Mouse (Mus musculus) NIH3T3 (cell line): ENCODE results near the gene Dagla.

Experiments
- DNase-seq: peaks from one replicate; pipeline ENCODE4 v3.0.0-alpha.2; 2012; ENCODE audit warnings: low read depth

Gene Dagla

GRCm38 (mm10) chr19:10304810-10305544, at the start of gene Dagla:
TSS of gene Dagla (minus strand) at chr19:10304877.
- DNase-seq = peak; percentile 91

- no peak for DNase-seq
Measured at GRCm38 (mm10) chr19:10352218-10352617, 47.5 kb upstream of the Dagla start.

GRCm38 (mm10) chr19:10347628-10348273, 43.1 kb upstream of the Dagla start:
- no peak for DNase-seq

- DNase-seq = no peak
Measured at GRCm38 (mm10) chr19:10345696-10346095, 41.0 kb upstream of the Dagla start.

GRCm38 (mm10) chr19:10343866-10344265, 39.2 kb upstream of the Dagla start:
- DNase-seq = no peak

GRCm38 (mm10) chr19:10341817-10342439, 37.3 kb upstream of the Dagla start:
- peak; percentile 69 for DNase-seq

- DNase-seq = peak; percentile 62
Measured at GRCm38 (mm10) chr19:10341152-10341551, 36.5 kb upstream of the Dagla start.

GRCm38 (mm10) chr19:10340661-10341060, 36.0 kb upstream of the Dagla start:
- DNase-seq = peak; percentile 71

GRCm38 (mm10) chr19:10339271-10339670, 34.6 kb upstream of the Dagla start:
- DNase-seq = no peak

GRCm38 (mm10) chr19:10338724-10339123, 34.0 kb upstream of the Dagla start:
- DNase-seq = no peak

- no peak for DNase-seq
Measured at GRCm38 (mm10) chr19:10334467-10334866, 29.8 kb upstream of the Dagla start.

- peak; percentile 81 for DNase-seq
Measured at GRCm38 (mm10) chr19:10333545-10334252, 29.0 kb upstream of the Dagla start.

- peak; percentile 46 for DNase-seq
Measured at GRCm38 (mm10) chr19:10331706-10332105, 27.0 kb upstream of the Dagla start.

GRCm38 (mm10) chr19:10329033-10329432, 24.4 kb upstream of the Dagla start:
- no peak for DNase-seq

GRCm38 (mm10) chr19:10326609-10327008, 21.9 kb upstream of the Dagla start:
- DNase-seq = no peak

GRCm38 (mm10) chr19:10323860-10324259, 19.2 kb upstream of the Dagla start:
- no peak for DNase-seq

GRCm38 (mm10) chr19:10323362-10323837, 18.7 kb upstream of the Dagla start:
- DNase-seq = no peak

GRCm38 (mm10) chr19:10317795-10318194, 13.1 kb upstream of the Dagla start:
- DNase-seq = no peak

- DNase-seq = no peak
Measured at GRCm38 (mm10) chr19:10317358-10317757, 12.7 kb upstream of the Dagla start.

- DNase-seq = no peak
Measured at GRCm38 (mm10) chr19:10316956-10317355, 12.3 kb upstream of the Dagla start.

GRCm38 (mm10) chr19:10312072-10312471, 7.4 kb upstream of the Dagla start:
- peak; percentile 26 for DNase-seq

GRCm38 (mm10) chr19:10308990-10309389, 4.3 kb upstream of the Dagla start:
- no peak for DNase-seq
